Mouse (Mus musculus) lung, embryonic 16.5 days (tissue): ENCODE results near the gene Atf7. TPM values are rescaled to one million over a fixed set of nuclear protein-coding genes. Genes with fewer than 3 reads are reported as not detected.
A peak's percentile ranks its signal among the peaks of the same experiment; 100 is the strongest.

Experiments used
- ATAC-seq: fragments of 200-750 bp; cut with Nextera tagmentation; 2 replicates; pipeline ENCODE4 v1.8.0; 2017; ENCODE audit warnings: low read depth, mild to moderate bottlenecking, moderate library complexity
- H3K27ac ChIP-seq: fragments of 300-500 bp; sonication (generic); 2 replicates; pipeline ENCODE4 v1.5.1; 2014; ENCODE audit warnings: mild to moderate bottlenecking, control low read depth, low read length
- H3K27me3 ChIP-seq: fragments of 300-500 bp; sonication (generic); 2 replicates; pipeline ENCODE4 v1.6.1; 2014; ENCODE audit warnings: low read depth, low read length, mixed read lengths; ENCODE audit not compliant: control insufficient read depth, insufficient read depth
- H3K36me3 ChIP-seq: fragments of 300-500 bp; sonication (generic); 2 replicates; pipeline ENCODE4 v1.6.1; 2014; ENCODE audit warnings: low read length; ENCODE audit not compliant: control insufficient read depth, insufficient read depth
- H3K4me1 ChIP-seq: fragments of 300-500 bp; sonication (generic); replicated peaks from 2 replicates; pipeline ENCODE4 v1.6.1; 2014; ENCODE audit warnings: low read length, mixed read lengths; ENCODE audit not compliant: control insufficient read depth, insufficient read depth
- H3K4me2 ChIP-seq: fragments of 300-500 bp; sonication (generic); 2 replicates; pipeline ENCODE4 v1.6.1; 2014; ENCODE audit warnings: low read depth, low read length, control low read depth
- H3K4me3 ChIP-seq: fragments of 300-500 bp; sonication (generic); 2 replicates; pipeline ENCODE4 v1.5.1; 2014; ENCODE audit warnings: mild to moderate bottlenecking, low read length, control low read depth
- H3K9ac ChIP-seq: fragments of 300-500 bp; sonication (generic); 2 replicates; pipeline ENCODE4 v1.6.1; 2014; ENCODE audit warnings: low read length, control low read depth
- H3K9me3 ChIP-seq: fragments of 300-500 bp; sonication (generic); 2 replicates; pipeline ENCODE4 v1.6.1; 2016; ENCODE audit warnings: low read length; ENCODE audit not compliant: control insufficient read depth
- WGBS: fragments of 180-500 bp; shearing (Covaris S2); extraction: QIAGEN DNeasy Blood & Tissue Kit; methylation state at CpG from one replicate; pipeline ENCODE4 v1.1.7; 2014; 5-methylcytosine and 5-hydroxymethylcytosine counted together
- polyA plus RNA-seq: library from polyadenylated mRNA; unstranded; fragments of >200 nt; fragmentation: Nextera tagmentation; extraction: Ambion mirVana; gene quantifications from 2 replicates; pipeline ENCODE4 v1.2.1, GENCODE M21; 2015

Gene Atf7
- polyA plus RNA-seq: 43.5 and 50.0 TPM in 2 replicates

DNA sequence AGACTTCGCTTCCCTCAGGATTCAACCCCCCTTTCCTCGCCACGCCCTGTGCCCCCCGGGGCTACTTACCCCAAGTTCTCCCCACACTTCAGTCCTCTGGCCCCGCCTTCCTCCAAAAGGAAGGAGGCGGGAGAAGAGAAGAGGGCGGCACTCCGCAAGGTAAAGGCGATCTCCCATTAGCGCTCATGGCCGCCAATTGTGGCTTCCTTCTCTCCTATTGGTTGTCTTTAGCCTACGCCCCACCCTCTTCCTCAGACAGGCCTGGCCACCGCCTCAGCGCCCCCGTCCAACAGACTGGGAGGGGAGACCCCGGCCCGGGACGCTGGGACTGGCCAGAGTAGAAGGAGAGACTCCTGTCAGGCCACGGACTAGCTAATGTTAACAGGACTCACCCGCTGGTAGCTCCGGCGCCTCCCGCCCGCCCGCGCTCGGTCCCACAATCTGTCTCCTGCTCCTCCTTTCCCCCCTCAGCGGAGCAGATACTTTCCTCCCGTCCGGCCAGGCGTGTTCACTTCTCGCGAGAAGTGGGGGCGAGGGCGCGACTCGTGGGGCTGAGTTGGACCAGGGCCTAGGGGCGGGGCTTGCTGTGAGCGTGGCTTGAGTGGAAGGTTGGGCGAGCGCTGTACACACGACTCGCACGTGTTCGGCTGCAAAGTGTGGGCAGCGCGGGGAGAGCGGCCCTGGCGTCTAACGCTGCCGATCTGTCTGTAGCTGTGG, at the start of gene Atf7, which contains the start of gene Gm28047:
TSS of gene Atf7 (minus strand) at position 495 of the 717 bp plus-strand sequence.
TSS of gene Gm28047 (minus strand) at position 98 of the 717 bp plus-strand sequence.
- no peaks in the 10 kb centered on the region for H3K36me3 ChIP-seq

DNA sequence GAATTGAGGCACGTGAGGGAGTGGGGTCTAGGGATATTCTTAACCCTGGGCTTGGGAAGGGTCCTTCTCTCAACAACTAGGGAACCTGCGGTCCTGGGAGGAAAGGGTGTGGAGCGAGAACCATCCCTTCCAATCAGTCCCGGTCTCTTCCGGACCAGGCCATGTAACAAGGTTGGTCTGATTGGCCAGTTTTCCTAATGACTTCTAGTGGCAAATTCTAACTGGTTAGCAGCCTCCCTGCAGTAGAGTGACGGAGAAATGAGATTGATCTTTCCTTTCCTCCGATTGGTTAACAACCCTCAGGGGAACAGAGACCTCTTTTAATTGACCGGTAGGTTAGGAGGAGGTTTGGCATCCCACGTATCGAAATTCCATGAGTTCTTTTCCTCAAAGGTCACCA, 48.3 kb upstream of the Atf7 start:
- H3K4me3 ChIP-seq: peak overlapping the region; percentile 40
- H3K36me3 ChIP-seq: no peaks in the 10 kb centered on the region; the same call in 1 of the 2 replicates
- 0 out of 2 replicates have a peak, but pooled peaks cover 2% of the 10 kb centered on the region for H3K9me3 ChIP-seq
- WGBS: 5% methylated on average over 10 of the region's 10 CpGs
- peak overlapping the region; percentile 43; the same call in 1 of the 2 replicates for H3K9ac ChIP-seq
- no peaks in the 10 kb centered on the region for H3K27me3 ChIP-seq
- peak; percentile 53 for ATAC-seq
- H3K4me1 ChIP-seq: peaks cover 24% of the 10 kb centered on the region
- H3K27ac ChIP-seq: peak overlapping the region; percentile 97
- peak overlapping the region; percentile 62 for H3K4me2 ChIP-seq

More for the DNA sequence above, at the start of gene Atf7, which contains the start of gene Gm28047:
- under 1% methylated on average over 50 of the region's 51 CpGs for WGBS
- Histone ChIP-seq H3K4me2 (peak within 1 kb of the TSS; percentile 86), H3K4me3 (peak within 1 kb of the TSS; percentile 75), H3K9me3 (no peaks in the 10 kb centered on the region), H3K27ac (peak within 1 kb of the TSS; percentile 97), H3K27me3 (no peaks in the 10 kb centered on the region), H3K9ac (peak within 1 kb of the TSS; percentile 75), H3K4me1 (peaks cover 22% of the 10 kb centered on the region)
- peak; percentile 99 for ATAC-seq

DNA sequence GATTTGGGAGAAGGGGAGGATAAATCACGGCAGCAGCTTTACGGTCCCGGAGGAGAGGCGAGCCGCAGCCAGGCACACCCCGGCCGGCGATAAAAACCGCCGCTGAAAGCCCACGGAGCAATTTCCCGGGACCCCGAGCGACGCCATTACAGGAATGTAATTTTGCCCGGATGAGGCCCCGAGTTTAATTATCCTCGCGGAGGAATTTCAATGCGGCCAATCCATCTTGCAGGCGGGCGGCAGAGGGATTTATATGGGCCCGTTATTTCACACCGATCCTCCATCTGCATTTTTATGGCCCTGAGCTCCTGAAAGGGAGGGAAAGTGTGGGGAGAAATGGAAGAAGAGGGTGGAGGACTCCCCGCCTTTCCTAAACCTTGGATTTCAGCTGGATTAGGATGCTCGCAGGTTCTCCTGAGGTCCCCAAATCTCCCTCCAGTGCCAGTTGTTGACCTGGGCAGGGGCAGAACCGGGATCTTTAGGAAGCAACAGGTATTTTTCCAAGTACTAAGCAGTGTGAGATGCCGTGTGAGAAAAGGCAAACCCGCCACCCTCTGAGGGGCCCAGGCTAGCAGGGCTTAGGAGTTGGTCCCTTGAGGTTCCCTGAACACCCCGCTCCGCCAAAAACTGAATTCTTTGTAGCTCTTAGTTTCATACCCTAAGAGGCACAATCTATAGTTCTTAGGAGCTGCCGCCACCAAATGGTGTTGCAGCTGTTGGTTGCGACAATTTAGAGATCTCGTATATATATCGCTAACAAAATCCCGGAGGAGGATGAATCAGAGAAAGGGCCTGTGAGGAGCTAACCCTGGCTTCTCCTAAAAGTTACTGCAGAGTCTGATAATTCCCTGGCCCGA, 47.2 kb upstream of the Atf7 start, which contains the start of gene Atp5g2:
TSS of gene Atp5g2 (minus strand) at position 138 of the 857 bp plus-strand sequence.
- peaks cover 24% of the 10 kb centered on the region for H3K4me1 ChIP-seq
- peak within 1 kb of the TSS; percentile 97 for H3K27ac ChIP-seq
- H3K36me3 ChIP-seq: no peaks in the 10 kb centered on the region; the same call in 1 of the 2 replicates
- peak within 1 kb of the TSS; percentile 80 for H3K9ac ChIP-seq
- 0 out of 2 replicates have a peak, but pooled peaks cover 2% of the 10 kb centered on the region for H3K9me3 ChIP-seq
- H3K27me3 ChIP-seq: no peaks in the 10 kb centered on the region
- H3K4me3 ChIP-seq: peak within 1 kb of the TSS; percentile 72
- H3K4me2 ChIP-seq: peak within 1 kb of the TSS; percentile 62
- ATAC-seq: no peak
- WGBS: 6% methylated on average over 37 of the region's 37 CpGs

DNA sequence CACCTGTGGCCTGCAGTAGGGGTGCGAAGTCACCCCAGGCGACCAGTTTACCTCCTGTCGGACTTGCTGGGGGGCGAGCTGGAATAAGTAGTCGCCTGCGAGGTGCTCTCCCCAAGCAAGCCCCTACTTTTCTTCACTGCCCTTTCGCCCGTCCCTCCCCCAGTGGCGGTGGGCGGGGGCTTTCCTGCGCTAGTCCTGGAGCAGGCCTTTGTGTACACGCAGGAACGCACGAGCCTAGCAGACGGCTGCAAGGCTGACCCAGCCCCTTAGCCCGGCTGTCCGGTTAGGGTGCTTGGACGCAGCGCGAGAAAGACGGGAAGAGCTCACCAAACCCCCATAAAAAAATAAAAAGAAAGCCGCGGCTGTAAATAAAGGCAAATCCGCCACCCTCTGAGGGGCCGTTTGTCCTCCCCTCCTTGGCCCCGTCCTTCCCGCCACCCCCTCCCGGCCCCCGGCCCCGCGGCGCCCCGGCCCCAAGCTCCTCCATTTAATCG, 46.5 kb upstream of the Atf7 start:
- H3K36me3 ChIP-seq: peaks cover under 1% of the 10 kb centered on the region
- under 1% methylated on average over 32 of the region's 34 CpGs for WGBS
- peak overlapping the region; percentile 97 for H3K27ac ChIP-seq
- H3K27me3 ChIP-seq: no peaks in the 10 kb centered on the region
- H3K9ac ChIP-seq: peak overlapping the region; percentile 80
- peak overlapping the region; percentile 62 for H3K4me2 ChIP-seq
- ATAC-seq: peak; percentile 84
- H3K4me1 ChIP-seq: peaks cover 24% of the 10 kb centered on the region
- peak overlapping the region; percentile 72 for H3K4me3 ChIP-seq
- 0 out of 2 replicates have a peak, but pooled peaks cover 2% of the 10 kb centered on the region for H3K9me3 ChIP-seq

DNA sequence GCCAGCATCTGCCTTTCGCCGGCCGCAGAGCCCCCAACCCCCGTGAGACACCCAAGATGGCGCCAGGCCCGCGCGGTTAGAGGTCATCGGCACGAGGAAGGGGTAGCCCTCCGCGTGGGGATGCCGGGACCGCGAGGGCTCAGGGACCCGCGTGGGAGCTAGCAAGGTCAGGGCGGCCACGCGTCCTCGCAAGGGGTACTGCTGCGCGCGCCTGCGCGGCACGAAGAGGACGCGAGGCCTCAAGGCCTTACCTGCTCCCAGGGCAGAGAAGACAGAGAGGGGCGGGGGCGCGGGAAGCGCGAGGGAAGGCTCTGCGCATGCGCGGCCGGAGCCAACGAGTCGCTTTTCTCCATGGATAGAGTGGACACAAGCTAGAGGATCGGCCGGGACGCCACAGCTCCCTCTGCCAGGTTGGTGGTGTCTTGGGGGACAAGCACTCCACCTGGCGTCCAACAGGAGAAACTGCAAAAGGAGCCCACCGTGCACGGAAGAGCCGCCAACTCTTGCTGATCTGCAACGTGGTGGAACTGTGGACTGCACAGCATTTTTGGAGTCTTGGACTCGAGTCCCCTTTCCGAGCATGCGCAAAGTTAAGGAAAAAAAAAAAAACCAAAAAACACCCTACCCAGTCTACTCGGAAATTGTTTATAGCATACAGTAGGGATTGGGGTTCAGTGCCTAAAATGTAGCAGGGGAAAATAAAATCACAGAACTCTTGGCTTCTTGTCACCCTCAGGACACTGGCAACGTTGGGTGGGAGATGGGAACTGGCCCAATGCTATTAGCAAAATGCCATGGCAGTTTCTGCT, 45.7 kb upstream of the Atf7 start:
- Histone ChIP-seq H3K27ac (peak overlapping the region; percentile 97), H3K4me2 (peak overlapping the region; percentile 82), H3K4me3 (peak overlapping the region; percentile 72), H3K9ac (peak overlapping the region; percentile 94), H3K27me3 (no peaks in the 10 kb centered on the region), H3K4me1 (peaks cover 24% of the 10 kb centered on the region), H3K9me3 (no peaks in the 10 kb centered on the region), H3K36me3 (peaks cover 5% of the 10 kb centered on the region)
- under 1% methylated on average over 53 of the region's 53 CpGs for WGBS
- ATAC-seq: peak; percentile 90

DNA sequence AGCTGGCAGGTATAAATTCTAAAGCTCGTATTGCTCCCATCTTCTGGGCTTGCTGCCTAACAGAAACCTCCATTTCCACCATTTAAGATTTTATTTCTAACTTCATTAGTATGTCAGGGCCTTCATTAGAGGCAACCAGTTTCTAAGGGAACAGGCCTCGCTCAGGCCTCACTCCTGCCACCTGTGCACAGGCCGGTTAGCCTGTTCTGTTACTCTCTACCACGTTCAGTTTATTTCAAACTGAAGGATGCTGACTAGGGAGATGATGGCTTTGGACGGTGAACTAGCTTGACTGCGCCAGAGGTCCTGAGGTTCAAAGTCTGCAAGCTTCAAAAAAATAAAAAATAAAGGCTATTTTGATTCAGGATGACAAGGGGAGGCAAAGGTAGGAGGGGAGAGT, 45.0 kb upstream of the Atf7 start:
- peaks cover 5% of the 10 kb centered on the region for H3K36me3 ChIP-seq
- H3K9ac ChIP-seq: peak overlapping the region; percentile 94
- H3K27ac ChIP-seq: peak overlapping the region; percentile 82
- no peaks in the 10 kb centered on the region for H3K27me3 ChIP-seq
- no peak for ATAC-seq
- 4% methylated on average over 6 of the region's 6 CpGs for WGBS
- peak overlapping the region; percentile 72 for H3K4me3 ChIP-seq
- no peaks in the 10 kb centered on the region for H3K9me3 ChIP-seq
- H3K4me2 ChIP-seq: peak overlapping the region; percentile 82
- peaks cover 24% of the 10 kb centered on the region for H3K4me1 ChIP-seq

DNA sequence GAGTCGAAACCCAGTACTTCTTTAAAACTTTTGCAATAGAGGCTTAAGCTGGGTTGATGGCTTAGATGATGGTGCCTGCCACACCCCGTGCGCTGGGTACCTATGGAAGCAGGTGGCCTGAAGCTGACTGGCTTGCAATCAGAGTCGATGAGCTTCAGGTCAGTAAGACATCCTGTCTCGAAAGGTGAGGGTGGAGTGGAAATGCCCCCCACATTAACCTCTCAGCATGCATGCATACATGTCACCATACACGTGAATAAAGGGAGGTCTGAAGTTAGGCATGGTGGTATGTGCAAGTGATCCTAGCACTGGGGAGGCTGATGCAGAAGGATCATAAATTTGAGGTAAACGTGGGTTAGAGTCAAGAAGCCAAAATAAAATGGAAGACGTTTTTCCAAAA, 44.3 kb upstream of the Atf7 start:
- H3K4me2 ChIP-seq: peak overlapping the region; percentile 82
- no peak overlapping the region for H3K27ac ChIP-seq
- no peaks in the 10 kb centered on the region for H3K9me3 ChIP-seq
- peak overlapping the region; percentile 13; the same call in 1 of the 2 replicates for H3K9ac ChIP-seq
- peaks cover 24% of the 10 kb centered on the region for H3K4me1 ChIP-seq
- 82% methylated on average over 8 of the region's 8 CpGs for WGBS
- peaks cover 10% of the 10 kb centered on the region for H3K36me3 ChIP-seq
- no peaks in the 10 kb centered on the region for H3K27me3 ChIP-seq
- ATAC-seq: no peak
- H3K4me3 ChIP-seq: no peak overlapping the region

DNA sequence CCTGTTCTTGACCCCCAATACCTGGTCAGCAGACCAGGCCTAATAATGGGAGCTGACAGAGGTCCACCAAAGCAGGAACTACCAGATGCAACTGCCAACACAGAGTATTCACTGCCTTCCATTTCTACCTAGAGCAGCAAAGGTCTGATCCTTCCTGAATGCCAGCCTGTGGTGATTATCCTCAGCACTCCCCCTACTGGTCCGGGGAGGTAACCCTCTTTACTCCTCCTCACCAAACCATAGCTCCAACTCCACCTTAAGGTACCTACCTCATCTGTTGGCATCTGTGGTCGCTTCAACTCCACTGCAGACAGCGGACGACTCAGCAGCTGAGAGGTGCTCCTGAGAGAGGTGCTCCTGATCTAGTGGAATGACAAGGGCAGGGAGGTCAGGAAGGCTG, 40.2 kb upstream of the Atf7 start:
- ATAC-seq: peak; percentile 51
- Histone ChIP-seq H3K9ac (no peak overlapping the region), H3K27ac (no peak overlapping the region), H3K27me3 (no peaks in the 10 kb centered on the region), H3K4me1 (peaks cover 9% of the 10 kb centered on the region), H3K36me3 (peaks cover 35% of the 10 kb centered on the region), H3K4me2 (no peak overlapping the region), H3K9me3 (no peaks in the 10 kb centered on the region), H3K4me3 (no peak overlapping the region)
- WGBS: 42% methylated on average over 4 of the region's 4 CpGs
